Mouse (Mus musculus): ENCODE measurements around the gene 1700037H04Rik.
"Not testable (repeated sequence)": the region's sequence is repeated elsewhere in the genome, so short reads cannot be mapped to it uniquely, and the experiment has no call there.

1700037H04Rik gene

GRCm38 (mm10) chr2:131127161-131127730 is 32.6 kb downstream of the 1700037H04Rik start, which contains the start of gene Hspa12b:
Gene Hspa12b (plus strand): TSS chr2:131127280.
- no peak for DNase-seq (ENCODE audit: low read depth, low spot score)

DNA sequence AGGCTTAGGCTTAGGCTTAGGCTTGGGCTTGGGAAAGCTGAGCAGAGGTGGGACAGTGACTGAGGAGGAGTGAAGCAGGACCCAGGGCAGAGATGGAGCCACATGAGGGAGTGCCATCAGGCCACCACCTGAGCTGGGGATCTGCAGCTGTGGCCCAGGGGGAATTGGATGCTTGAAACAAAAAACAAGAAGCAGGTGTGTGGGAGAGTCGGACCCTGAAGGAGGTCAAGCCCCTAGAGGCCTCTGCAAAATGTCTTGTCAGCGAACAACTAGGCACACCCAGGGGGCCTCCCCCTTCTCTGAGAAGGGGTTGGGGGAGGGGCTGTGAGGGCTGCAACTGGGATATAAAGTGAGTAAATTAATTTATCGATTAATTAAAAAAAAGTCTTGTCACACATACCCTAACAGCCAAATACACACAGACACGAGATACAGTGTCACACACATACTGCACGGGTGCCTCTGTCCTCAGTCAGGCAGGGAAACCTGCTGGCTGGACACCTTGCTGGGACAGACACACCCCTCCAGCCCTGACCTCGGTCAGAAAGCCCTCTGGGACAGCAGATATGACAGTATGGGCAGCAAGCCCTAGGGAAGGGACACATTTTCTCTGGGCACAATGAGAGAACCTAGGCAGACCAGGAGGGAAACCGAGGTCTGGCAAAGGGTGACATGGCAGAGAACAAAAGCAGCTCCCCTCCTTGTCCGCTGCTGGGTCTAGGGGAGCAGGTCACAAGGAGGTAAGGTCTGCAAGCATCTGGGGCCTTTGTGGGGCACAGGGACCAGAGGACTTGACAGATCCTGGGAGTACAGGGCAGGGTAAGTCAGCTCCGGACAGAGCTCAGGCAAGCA is 33.7 kb downstream of the 1700037H04Rik start:
- DNase-seq (ENCODE audit: low read depth, low spot score), result no peak

- DNase-seq (ENCODE audit: low read depth, low spot score), result no peak
These were observed 34.5 kb downstream of the 1700037H04Rik start for GRCm38 (mm10) chr2:131125157-131125963.

DNA sequence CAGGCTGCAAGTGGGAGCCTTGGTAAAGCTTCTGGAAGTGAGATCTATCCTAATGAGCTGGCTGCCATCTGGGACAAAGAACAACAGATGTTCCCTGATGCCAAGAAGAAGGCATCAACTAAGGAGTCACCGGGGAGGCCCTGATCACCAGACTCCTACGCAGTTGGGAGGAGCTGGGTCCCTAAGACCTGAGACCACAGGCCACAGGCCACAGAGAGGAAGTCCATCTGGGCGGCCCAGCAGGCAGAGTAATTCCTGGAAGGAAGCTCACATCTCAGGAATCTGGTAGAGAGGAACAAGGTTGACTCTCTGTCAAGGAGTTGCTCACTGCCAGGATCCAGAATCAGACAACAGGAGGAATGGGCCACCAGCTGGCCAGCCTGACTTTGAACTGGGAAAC is 35.7 kb downstream of the 1700037H04Rik start:
- no peak for DNase-seq (ENCODE audit: low read depth, low spot score)

DNA sequence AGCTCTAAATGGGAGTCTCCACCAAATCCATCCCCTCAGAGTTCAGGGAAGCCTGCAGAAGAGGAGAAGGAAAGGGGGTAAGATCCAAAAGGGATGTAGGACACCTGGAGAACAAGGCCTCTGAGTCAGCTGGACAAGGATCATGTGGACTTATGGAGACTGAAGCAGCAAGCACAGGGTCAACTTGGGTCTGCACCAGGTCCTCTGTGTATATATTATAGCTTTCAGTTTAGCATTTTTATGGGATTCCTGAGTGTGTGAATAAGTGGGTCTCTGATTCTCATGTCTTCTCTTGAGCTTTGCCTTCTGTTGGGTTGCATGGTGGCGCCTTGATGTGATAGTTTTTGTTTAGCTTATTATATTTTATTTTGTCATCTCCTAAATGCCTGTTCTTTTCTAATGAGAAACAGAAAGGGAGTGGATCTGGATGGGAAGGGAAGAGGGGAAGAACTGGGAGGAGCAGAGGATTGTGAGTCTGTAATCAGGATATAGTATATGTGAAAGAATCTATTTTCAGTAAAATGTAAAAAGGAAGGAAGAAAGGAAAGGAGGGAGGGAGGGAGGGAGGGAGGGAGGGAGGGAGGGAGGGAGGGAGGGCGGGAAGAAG is 40.8 kb downstream of the 1700037H04Rik start:
- DNase-seq (ENCODE audit: low read depth, low spot score), result no peak

DNA sequence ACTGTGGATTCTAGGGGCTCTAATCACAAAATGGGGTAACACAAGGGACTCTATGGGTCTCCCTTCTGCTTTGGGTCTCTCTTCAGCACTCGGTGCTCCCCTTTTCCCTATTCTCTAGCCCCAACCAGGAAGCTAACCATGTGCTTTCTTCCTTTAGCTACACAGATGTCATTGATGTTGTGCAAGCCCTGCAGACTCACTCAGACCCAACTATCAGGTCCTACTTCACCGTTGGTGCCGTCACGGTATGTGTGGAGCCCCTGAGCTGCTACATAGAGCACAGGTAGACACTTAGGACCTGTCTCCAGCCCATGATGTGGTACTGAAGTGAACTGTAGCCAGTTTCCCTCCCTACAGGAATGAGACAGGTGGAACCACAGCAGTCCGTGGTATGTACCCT is 53.9 kb downstream of the 1700037H04Rik start:
- no peak for DNase-seq (ENCODE audit: low read depth, low spot score)

DNA sequence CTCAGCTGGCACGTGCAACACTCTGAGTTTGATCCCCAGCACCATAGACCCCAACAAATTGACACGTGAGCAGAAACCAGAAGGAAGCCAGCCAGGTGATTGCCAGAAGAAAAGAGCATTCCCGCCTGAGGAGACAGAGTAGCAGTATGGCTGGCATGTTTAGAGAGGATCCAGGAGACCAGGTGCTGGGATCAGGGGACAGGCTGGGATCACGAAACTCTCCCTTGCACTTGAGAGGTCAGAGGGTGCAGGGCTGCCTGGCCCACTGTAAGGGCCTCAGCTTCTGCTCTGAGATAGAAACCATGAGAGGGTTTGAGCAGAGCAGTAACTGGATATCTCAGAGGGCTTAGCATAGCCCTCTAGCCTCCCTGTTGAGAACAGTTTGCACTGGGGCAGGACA is 54.8 kb downstream of the 1700037H04Rik start:
- DNase-seq (ENCODE audit: low read depth, low spot score), result not testable (repeated sequence)

GRCm38 (mm10) chr2:131104021-131104420 is 55.9 kb downstream of the 1700037H04Rik start:
- no peak for DNase-seq (ENCODE audit: low read depth, low spot score)

DNA sequence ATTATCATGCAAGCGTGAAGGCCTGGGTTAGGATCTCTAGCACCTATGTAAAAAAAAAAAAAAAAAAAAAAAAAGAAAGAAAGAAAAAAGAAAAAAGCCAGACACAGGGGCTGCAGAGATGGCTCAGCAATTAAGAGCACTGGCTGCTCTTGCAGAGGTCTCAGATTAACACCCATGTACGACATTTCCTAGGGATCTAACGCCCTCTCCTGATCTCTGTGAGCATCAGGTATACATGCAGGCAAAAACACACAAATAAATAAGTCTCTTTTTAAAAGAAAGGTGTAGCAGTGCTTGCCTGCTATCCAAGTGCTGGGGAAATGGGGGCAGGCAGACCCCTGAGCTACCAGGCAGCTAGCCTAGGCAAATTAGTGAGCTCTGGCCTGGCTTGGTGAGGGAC is 58.4 kb downstream of the 1700037H04Rik start:
- DNase-seq (ENCODE audit: low read depth, low spot score), result no peak

DNA sequence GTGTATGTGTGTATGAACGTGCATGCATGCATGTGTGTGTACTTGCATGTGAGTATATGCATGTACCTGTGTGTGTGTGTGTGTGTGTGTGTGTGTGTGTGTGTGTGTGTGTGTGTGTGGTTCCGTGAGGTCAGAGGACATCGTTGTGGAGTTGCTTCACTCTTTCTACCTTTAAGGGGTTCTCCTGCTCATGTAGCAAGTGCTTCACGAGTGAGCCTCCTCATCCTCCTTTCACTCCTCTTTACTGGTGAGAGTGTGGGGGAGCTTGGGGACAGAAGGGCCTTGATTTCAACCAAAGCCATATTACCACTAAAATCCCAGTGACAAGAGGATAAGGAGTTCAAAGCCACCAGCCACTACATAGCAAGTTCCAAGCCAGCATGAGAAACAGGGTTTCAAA is 62.8 kb downstream of the 1700037H04Rik start:
- DNase-seq (ENCODE audit: low read depth, low spot score), result no peak
